Mouse (Mus musculus): Measurements from ENCODE around the gene Tmem98.

GRCm38 (mm10) chr11:80781535-80781934 is 28.4 kb upstream of the Tmem98 start:
- TF ChIP-seq POLR2A (IDR thresholded peaks at IDR 0.05; ENCODE audit: low read depth, low read length) (no peak), CTCF (IDR thresholded peaks at IDR 0.05; ENCODE audit: borderline replicate concordance, insufficient read depth, low read length) (no peak)
